Mouse (Mus musculus) stomach, embryonic 15.5 days (tissue): ENCODE data around the gene Meox1. TPM values are rescaled to one million over a fixed set of nuclear protein-coding genes. Genes with fewer than 3 reads are reported as not detected.

ENCODE experiments used
- ATAC-seq: fragments of 200-750 bp; cut with Nextera tagmentation; 2 replicates; pipeline ENCODE4 v1.8.0; 2017; ENCODE audit warnings: low read depth, moderate number of reproducible peaks, moderate TSS enrichment; ENCODE audit not compliant: insufficient read depth, low FRiP score
- H3K27ac ChIP-seq: fragments of 300-500 bp; sonication (generic); 2 replicates; pipeline ENCODE4 v1.5.1; 2015; ENCODE audit warnings: mild to moderate bottlenecking, inconsistent platforms
- H3K27me3 ChIP-seq: fragments of 300-500 bp; sonication (generic); replicated peaks from 2 replicates; pipeline ENCODE4 v1.6.1; 2015; ENCODE audit warnings: inconsistent platforms
- H3K36me3 ChIP-seq: fragments of 300-500 bp; sonication (generic); 2 replicates; pipeline ENCODE4 v1.6.1; 2015; ENCODE audit warnings: inconsistent platforms
- H3K4me1 ChIP-seq: fragments of 300-500 bp; sonication (generic); 2 replicates; pipeline ENCODE4 v1.6.1; 2015; ENCODE audit warnings: inconsistent platforms
- H3K4me2 ChIP-seq: fragments of 300-500 bp; sonication (generic); 2 replicates; pipeline ENCODE4 v1.6.1; 2015; ENCODE audit warnings: mild to moderate bottlenecking, inconsistent platforms
- H3K4me3 ChIP-seq: fragments of 300-500 bp; sonication (generic); replicated peaks from 2 replicates; pipeline ENCODE4 v1.5.1; 2015; ENCODE audit warnings: inconsistent platforms
- H3K9ac ChIP-seq: fragments of 300-500 bp; sonication (generic); 2 replicates; pipeline ENCODE4 v1.6.1; 2015; ENCODE audit warnings: inconsistent platforms
- H3K9me3 ChIP-seq: fragments of 300-500 bp; sonication (generic); 2 replicates; pipeline ENCODE4 v1.6.1; 2016; ENCODE audit warnings: inconsistent platforms
- WGBS: fragments of 180-500 bp; shearing (Covaris S2); methylation state at CpG from one replicate; pipeline ENCODE4 v1.1.7; 2015; 5-methylcytosine and 5-hydroxymethylcytosine counted together
- polyA plus RNA-seq: library from polyadenylated mRNA; unstranded; fragments of >200 nt; fragmentation: Nextera tagmentation; extraction: Ambion mirVana; gene quantifications from 2 replicates; pipeline ENCODE4 v1.2.1, GENCODE M21; 2015

The Meox1 gene
- polyA plus RNA-seq, 1 experiment from 2014 or later, result 5.0 TPM

DNA sequence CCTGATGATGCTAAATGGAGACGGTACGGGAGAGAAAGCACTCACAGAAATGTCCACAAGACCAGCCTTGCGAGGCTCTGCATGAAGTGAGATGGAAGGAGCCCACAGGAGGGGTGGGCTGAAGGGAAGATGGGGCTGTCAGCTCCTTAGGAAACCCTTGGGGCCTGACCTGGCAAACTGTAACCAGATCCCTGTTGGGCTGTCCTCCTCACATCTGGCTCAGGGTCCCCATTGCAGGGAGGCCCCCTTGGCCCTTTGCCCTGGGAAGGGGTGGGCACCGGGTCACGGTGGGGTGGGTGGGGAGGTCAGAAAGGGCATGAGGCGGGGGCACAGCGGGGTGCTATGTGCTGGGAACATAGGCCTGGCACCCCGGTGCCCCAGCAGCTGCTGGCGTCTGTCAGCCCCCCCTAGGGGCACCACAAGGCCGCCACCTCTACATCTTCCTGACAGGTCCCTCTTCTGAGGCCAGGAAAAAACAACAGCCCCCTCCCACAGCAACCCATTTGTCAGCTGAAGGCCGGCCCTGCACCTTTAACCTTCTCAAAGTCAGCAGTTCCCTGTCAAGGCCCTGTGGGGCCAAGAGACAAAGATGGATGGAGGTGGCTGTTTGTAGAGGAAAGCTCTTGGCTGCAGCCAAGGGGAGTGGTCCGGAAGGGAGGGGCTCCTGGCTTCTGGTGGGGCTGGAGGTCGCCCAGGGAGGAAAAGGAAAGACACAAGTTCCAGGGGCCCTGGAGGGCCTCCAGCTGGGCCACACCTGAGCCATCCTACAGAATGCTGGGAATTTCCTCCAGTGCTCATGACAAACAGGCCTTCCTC lies 2.6 kb upstream of the Meox1 start:
- no peaks in the 10 kb centered on the region for H3K9me3 ChIP-seq
- H3K9ac ChIP-seq, result no peak overlapping the region
- ATAC-seq, result peak; percentile 23; the same call in 1 of the 2 replicates
- peaks cover 19% of the 10 kb centered on the region for H3K4me1 ChIP-seq
- H3K36me3 ChIP-seq, result no peaks in the 10 kb centered on the region
- WGBS, result 25% methylated on average over 13 of the region's 13 CpGs
- no peak overlapping the region for H3K4me3 ChIP-seq
- H3K27ac ChIP-seq, result no peak overlapping the region
- H3K27me3 ChIP-seq, result 0 out of 2 replicates have a peak, but pooled peaks cover 13% of the 10 kb centered on the region
- H3K4me2 ChIP-seq, result no peak overlapping the region

DNA sequence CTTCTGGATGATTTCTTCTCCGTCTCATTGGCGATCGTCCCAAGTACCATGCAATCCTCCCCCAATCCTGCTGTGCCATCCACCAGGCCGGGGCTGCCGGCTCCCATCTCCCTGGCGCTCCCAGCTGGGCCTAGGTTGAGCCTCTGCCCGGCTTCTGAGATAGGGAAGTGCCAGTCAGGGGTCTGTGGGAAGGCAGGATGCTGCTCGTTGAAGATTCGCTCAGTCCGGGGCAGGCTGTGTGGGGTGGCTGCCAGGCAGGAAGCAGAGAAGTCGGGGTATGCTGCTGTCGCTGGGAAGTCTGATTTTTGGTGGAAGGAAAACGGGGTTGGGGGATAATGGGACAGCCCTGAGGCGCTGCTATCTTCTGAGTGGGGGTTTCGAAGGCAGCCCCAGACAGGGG lies 614 bp downstream of the Meox1 start:
- H3K27ac ChIP-seq, result no peak overlapping the region
- H3K27me3 ChIP-seq, result 0 out of 2 replicates have a peak, but pooled peaks cover 18% of the 10 kb centered on the region
- WGBS, result 35% methylated on average over 15 of the region's 15 CpGs
- ATAC-seq, result no peak
- peaks cover 36% of the 10 kb centered on the region for H3K4me1 ChIP-seq
- H3K4me3 ChIP-seq, result no peak overlapping the region
- H3K9me3 ChIP-seq, result no peaks in the 10 kb centered on the region
- H3K4me2 ChIP-seq, result peak overlapping the region; percentile 16; the same call in 1 of the 2 replicates
- H3K36me3 ChIP-seq, result no peaks in the 10 kb centered on the region
- no peak overlapping the region for H3K9ac ChIP-seq

DNA sequence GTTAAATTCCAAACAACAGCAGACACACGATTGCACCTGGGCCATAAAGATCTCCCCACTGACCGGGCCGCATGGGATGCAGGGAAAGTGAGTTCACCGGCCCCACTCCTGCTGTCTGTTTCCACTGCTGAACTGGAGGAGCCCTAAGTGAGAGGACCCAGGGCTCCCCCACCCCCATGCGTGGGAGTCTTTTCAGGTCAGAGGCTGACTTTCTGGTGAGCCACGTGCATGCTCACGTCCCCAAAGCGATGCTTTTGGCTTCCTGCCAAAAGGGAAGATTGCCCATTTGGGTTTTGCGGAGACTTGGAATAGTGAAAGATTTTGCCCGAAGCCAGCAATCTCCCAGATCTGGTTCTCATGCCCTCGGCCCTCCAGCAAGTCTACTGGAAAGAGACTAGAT lies 2.7 kb downstream of the Meox1 start:
- Histone ChIP-seq H3K4me3 (no peak overlapping the region), H3K4me2 (peak overlapping the region; percentile 23; the same call in 1 of the 2 replicates), H3K27me3 (0 out of 2 replicates have a peak, but pooled peaks cover 18% of the 10 kb centered on the region)

DNA sequence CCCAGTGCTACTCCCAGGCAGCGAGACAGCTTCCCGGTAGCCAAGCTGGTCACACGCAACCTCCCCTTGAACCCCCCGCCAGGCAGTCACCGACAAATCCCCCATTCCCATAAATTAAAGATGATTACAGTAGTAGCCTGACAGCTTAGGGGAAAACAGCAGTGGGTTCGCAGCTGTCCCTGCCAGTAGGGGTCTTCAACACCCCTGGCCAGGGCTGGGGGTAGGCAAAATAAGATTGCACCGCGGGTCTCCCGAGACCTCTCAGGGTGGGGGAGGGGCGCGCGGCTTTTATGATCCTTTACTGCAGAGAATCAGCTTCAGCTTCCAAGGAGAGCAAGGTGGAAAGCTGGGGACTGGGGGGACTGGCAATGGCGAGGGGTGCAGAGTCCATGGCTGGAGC lies 4.4 kb downstream of the Meox1 start:
- Histone ChIP-seq H3K9ac (no peak overlapping the region), H3K36me3 (no peaks in the 10 kb centered on the region), H3K4me2 (no peak overlapping the region), H3K27me3 (0 out of 2 replicates have a peak, but pooled peaks cover 18% of the 10 kb centered on the region), H3K4me3 (no peak overlapping the region), H3K9me3 (no peaks in the 10 kb centered on the region), H3K4me1 (peaks cover 32% of the 10 kb centered on the region), H3K27ac (no peak overlapping the region)
- 3% methylated on average over 13 of the region's 13 CpGs for WGBS
- ATAC-seq, result no peak

More for the DNA sequence above, 2.7 kb downstream of the Meox1 start:
- H3K9ac ChIP-seq, result no peak overlapping the region
- no peaks in the 10 kb centered on the region for H3K36me3 ChIP-seq
- ATAC-seq, result no peak
- no peaks in the 10 kb centered on the region for H3K9me3 ChIP-seq
- H3K4me1 ChIP-seq, result peaks cover 27% of the 10 kb centered on the region
- H3K27ac ChIP-seq, result no peak overlapping the region
- 17% methylated on average over 11 of the region's 11 CpGs for WGBS

DNA sequence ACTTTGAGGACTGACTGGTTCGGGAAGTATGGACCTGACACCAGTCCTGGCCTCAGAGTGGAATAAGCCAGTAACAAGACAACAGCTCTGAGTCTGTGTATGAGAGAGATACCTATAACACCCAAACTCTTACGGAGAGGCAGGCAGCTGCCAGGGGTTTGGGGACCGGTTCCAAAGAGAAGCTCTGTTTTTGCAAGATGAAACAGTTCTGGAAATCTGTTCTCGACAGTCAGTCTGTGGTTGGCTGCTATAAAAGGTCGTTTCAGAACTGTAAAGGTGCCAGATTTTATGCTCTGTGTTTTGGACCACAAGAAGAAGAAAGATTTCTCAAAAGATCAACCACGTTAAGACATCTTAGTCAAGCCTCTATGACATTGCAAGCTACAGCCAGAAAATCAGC lies 5.4 kb downstream of the Meox1 start:
- Histone ChIP-seq H3K4me3 (no peak overlapping the region), H3K4me1 (peaks cover 27% of the 10 kb centered on the region), H3K9me3 (no peaks in the 10 kb centered on the region), H3K27me3 (0 out of 2 replicates have a peak, but pooled peaks cover 18% of the 10 kb centered on the region), H3K4me2 (no peak overlapping the region), H3K27ac (no peak overlapping the region), H3K9ac (no peak overlapping the region), H3K36me3 (no peaks in the 10 kb centered on the region)
- no peak for ATAC-seq
- WGBS, result 56% methylated on average over 6 of the region's 6 CpGs

DNA sequence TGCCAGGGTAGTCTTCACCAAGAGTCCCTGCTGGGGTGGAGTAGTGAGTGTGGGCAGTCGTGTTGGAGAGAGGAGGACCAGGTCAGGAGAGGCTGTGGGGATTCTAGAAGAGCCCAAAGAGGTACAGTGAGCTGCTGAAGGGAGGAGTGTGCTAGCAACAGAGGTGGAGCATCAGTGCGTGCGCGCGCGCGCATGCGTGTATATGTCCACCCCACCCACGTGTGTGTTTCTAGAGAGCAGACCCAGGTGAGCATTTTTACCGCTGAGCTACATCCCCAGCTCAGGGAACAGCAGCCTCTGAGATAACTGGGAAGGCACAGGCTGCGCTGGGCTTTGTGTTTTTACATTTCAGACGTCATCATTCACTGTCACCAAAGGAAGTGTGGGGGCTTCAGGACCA lies 7.7 kb downstream of the Meox1 start:
- Histone ChIP-seq H3K27ac (no peak overlapping the region), H3K4me2 (no peak overlapping the region), H3K9ac (no peak overlapping the region), H3K9me3 (no peaks in the 10 kb centered on the region), H3K36me3 (no peaks in the 10 kb centered on the region), H3K4me3 (no peak overlapping the region), H3K4me1 (peaks cover 37% of the 10 kb centered on the region), H3K27me3 (0 out of 2 replicates have a peak, but pooled peaks cover 2% of the 10 kb centered on the region)
- WGBS, result 70% methylated on average over 12 of the region's 12 CpGs
- no peak for ATAC-seq

DNA sequence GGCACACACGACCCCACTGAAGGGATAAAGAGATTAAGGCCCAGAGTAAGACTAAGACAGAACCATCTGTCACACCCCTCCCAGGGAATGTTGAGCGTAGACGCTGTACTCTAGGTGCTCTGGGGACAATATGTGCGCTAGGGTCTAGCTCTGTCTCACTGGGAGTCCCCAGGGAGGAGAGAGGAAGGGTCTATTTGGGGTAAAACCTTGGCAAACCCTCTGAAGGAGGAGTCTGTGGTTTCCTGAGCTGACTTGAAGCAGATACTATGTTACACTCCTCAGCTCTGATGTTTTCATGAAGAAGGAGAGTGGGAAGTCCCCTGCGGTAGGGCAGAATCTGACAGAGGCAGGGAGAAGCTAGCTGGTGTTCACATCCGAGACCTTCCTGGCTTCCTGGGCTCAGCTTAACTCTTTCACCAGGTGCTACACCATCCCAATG lies 8.3 kb downstream of the Meox1 start:
- H3K9me3 ChIP-seq, result no peaks in the 10 kb centered on the region
- H3K9ac ChIP-seq, result no peak overlapping the region
- ATAC-seq, result no peak
- no peaks in the 10 kb centered on the region for H3K36me3 ChIP-seq
- H3K4me3 ChIP-seq, result no peak overlapping the region
- H3K27me3 ChIP-seq, result no peaks in the 10 kb centered on the region
- peak overlapping the region; percentile 42 for H3K27ac ChIP-seq
- H3K4me1 ChIP-seq, result peaks cover 37% of the 10 kb centered on the region
- H3K4me2 ChIP-seq, result no peak overlapping the region
- 39% methylated on average over 6 of the region's 6 CpGs for WGBS

DNA sequence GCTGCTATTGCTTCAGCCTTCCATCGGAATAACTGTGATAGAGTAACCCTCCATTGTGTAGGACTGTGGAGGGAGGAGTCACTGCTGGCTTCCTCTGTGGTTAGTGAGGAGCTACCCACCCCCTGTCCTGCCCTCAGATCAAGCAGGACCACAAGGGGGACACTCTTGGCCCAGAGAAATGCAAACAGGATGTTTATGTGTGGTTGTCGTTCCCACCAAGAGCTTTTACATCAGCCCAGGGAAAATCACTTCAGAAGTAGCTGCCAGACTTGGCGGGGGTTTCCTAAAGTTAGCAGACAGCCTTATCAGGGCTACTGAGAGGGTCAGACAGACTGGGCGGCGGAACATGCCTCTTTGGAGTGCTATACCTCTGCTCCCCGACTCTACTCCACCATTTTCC lies 8.9 kb downstream of the Meox1 start:
- H3K4me2 ChIP-seq, result no peak overlapping the region
- no peak overlapping the region for H3K4me3 ChIP-seq
- peak overlapping the region; percentile 42; the same call in 1 of the 2 replicates for H3K27ac ChIP-seq
- peaks cover 42% of the 10 kb centered on the region for H3K4me1 ChIP-seq
- H3K36me3 ChIP-seq, result no peaks in the 10 kb centered on the region
- WGBS, result 20% methylated on average over 6 of the region's 6 CpGs
- H3K9ac ChIP-seq, result no peak overlapping the region
- H3K9me3 ChIP-seq, result no peaks in the 10 kb centered on the region
- ATAC-seq, result no peak
- H3K27me3 ChIP-seq, result no peaks in the 10 kb centered on the region

DNA sequence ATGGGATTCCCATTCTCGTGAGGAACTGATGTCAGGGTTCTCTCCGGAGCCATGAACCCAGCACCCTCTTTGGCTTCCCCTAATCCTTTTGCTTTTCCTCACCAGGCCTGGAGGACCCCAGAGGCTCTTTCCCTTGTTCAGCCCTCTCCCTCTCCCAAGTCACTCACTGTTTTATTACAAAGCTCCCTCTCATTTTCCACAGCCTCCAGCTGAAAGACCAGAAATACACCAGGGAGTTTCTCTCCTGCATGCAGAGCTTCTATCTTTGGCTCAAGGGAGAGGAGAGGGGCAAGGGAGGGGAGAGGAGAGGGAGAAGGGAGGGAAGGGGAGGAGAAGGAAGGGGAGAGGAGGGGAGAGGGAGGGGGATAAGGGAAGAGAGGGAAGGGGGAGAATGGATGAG lies 10.3 kb downstream of the Meox1 start:
- no peak overlapping the region for H3K27ac ChIP-seq

DNA sequence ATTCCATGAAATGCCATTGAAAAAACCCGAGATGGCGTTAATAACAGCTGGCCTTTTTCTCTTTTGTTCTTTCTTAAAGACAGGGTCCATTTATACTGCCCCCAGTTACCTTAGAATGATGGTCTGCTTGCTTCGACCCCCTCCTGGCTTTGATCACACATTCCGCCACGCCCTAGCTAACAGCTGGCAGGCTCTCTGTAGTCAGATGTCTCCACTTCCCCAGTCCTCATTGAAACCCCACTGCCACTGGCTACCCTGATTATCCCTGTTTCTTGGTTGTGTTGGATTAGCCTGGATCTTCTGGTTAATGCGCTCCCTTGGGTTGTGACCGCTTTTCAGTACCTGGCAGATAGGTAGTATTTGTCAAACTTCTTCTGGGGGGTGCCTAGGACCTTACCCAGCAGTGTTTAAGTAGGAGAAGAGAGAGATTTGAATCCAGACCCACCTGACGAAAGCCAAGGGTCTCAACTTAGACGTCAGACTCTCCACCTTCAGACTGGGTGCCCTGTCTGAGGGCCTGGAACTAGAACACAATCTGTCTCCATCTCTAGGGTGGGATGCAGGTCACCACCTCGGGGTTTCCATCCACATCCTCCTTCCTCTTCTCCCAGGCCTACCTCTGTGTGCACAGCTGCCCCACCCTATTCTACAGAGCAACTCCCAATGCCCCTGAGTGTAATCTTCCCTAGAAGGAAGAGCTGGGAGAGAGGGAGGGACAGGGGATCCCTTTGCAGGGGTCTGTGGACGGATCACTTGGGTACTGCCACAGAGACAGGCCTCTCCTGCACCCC lies 11.5 kb downstream of the Meox1 start:
- WGBS, result 75% methylated on average over 11 of the region's 11 CpGs
- no peaks in the 10 kb centered on the region for H3K9me3 ChIP-seq
- no peaks in the 10 kb centered on the region for H3K27me3 ChIP-seq
- H3K4me2 ChIP-seq, result no peak overlapping the region
- no peak overlapping the region for H3K4me3 ChIP-seq
- H3K4me1 ChIP-seq, result peaks cover 45% of the 10 kb centered on the region
- no peaks in the 10 kb centered on the region for H3K36me3 ChIP-seq
- H3K27ac ChIP-seq, result peak overlapping the region; percentile 83
- H3K9ac ChIP-seq, result no peak overlapping the region
- no peak for ATAC-seq

More for the DNA sequence above, 10.3 kb downstream of the Meox1 start:
- Histone ChIP-seq H3K27me3 (no peaks in the 10 kb centered on the region), H3K4me2 (no peak overlapping the region), H3K9ac (no peak overlapping the region), H3K4me1 (peaks cover 41% of the 10 kb centered on the region), H3K9me3 (no peaks in the 10 kb centered on the region), H3K4me3 (no peak overlapping the region), H3K36me3 (no peaks in the 10 kb centered on the region)
- WGBS, result 63% methylated on average over 2 of the region's 2 CpGs
- no peak for ATAC-seq

DNA sequence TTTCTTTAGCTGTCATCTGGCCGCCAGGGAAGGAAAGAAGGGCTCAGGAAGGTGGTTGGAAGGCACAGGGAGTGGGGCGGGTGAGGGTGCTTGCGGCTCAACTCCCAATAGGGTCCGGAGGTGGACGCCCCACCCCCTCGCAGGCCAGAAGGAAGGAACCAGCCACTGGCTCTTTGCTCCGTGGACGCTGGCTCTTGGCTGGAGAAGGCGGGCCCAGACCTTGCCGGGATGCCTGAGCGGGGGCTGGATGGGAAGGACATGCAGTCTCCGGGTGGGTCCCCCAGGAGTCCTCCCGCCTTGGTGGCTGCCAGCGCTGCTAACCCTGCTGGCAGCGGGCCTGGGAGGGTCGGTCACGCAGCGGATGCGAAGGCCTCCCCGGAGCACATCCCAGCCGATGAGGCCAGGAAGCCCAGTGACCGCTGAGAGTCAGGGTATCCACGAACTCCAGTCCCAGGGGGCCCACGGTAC lies 12.5 kb downstream of the Meox1 start:
- Histone ChIP-seq H3K9me3 (no peaks in the 10 kb centered on the region), H3K4me1 (peaks cover 45% of the 10 kb centered on the region), H3K36me3 (no peaks in the 10 kb centered on the region), H3K27ac (peak overlapping the region; percentile 83), H3K4me2 (peak overlapping the region; percentile 56), H3K4me3 (peak overlapping the region; percentile 14), H3K27me3 (no peaks in the 10 kb centered on the region), H3K9ac (no peak overlapping the region)
- peak; percentile 67 for ATAC-seq
- 4% methylated on average over 24 of the region's 24 CpGs for WGBS

DNA sequence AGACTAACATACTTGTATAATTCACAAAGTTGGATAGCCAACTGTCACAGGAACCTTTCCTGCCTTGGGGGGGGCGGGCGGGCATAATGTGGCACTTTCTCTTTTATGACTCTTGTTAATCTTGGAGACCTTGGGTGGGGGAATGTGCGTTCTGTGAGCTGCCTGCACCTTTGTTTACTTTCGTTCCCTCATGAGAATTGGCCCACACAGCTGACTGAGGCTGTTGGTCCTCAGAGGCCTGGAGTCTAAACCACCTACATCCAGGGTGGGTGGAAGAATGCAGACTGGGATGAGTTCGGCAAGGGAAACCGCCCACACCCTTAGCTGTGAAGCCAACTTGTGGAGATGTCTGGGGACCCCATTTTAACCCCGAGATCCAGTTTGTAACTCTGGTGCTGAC lies 13.0 kb downstream of the Meox1 start:
- H3K4me3 ChIP-seq, result peak overlapping the region; percentile 14; the same call in 1 of the 2 replicates
- peaks cover 45% of the 10 kb centered on the region for H3K4me1 ChIP-seq
- 27% methylated on average over 7 of the region's 7 CpGs for WGBS
- no peaks in the 10 kb centered on the region for H3K27me3 ChIP-seq
- no peaks in the 10 kb centered on the region for H3K36me3 ChIP-seq
- H3K9ac ChIP-seq, result no peak overlapping the region
- no peaks in the 10 kb centered on the region for H3K9me3 ChIP-seq
- H3K27ac ChIP-seq, result peak overlapping the region; percentile 83
- ATAC-seq, result no peak
- H3K4me2 ChIP-seq, result peak overlapping the region; percentile 56
